Mouse (Mus musculus) forebrain, embryonic 16.5 days (tissue): ENCODE data around the gene P4ha1. TPM values are rescaled to one million over a fixed set of nuclear protein-coding genes. Genes with fewer than 3 reads are reported as not detected.
A peak's percentile ranks its signal among the peaks of the same experiment; 100 is the strongest.

Source experiments
- ATAC-seq: fragments of 200-750 bp; cut with Nextera tagmentation; 2 replicates; pipeline ENCODE4 v1.8.0; 2017; ENCODE audit warnings: mild to moderate bottlenecking, moderate library complexity
- H3K27ac ChIP-seq: fragments of 300-500 bp; sonication (generic); 2 replicates; pipeline ENCODE4 v1.5.1; 2014; ENCODE audit warnings: low read length, control low read depth
- H3K27me3 ChIP-seq: fragments of 300-500 bp; sonication (generic); replicated peaks from 2 replicates; pipeline ENCODE4 v1.6.1; 2014; ENCODE audit warnings: low read length; ENCODE audit not compliant: control insufficient read depth, insufficient read depth
- H3K36me3 ChIP-seq: fragments of 300-500 bp; sonication (generic); 2 replicates; pipeline ENCODE4 v1.6.1; 2014; ENCODE audit not compliant: control insufficient read depth, insufficient read depth
- H3K4me1 ChIP-seq: fragments of 300-500 bp; sonication (generic); replicated peaks from 2 replicates; pipeline ENCODE4 v1.6.1; 2014; ENCODE audit warnings: low read length; ENCODE audit not compliant: control insufficient read depth, insufficient read depth
- H3K4me2 ChIP-seq: fragments of 300-500 bp; sonication (generic); 2 replicates; pipeline ENCODE4 v1.6.1; 2014; ENCODE audit warnings: mild to moderate bottlenecking, low read length, control low read depth
- H3K4me3 ChIP-seq: fragments of 300-500 bp; sonication (generic); replicated peaks from 2 replicates; pipeline ENCODE4 v1.5.1; 2014; ENCODE audit warnings: mild to moderate bottlenecking, low read length, control low read depth
- H3K9ac ChIP-seq: fragments of 300-500 bp; sonication (generic); replicated peaks from 2 replicates; pipeline ENCODE4 v1.6.1; 2014; ENCODE audit warnings: low read depth, low read length, control low read depth
- H3K9me3 ChIP-seq: fragments of 300-500 bp; sonication (generic); 2 replicates; pipeline ENCODE4 v1.6.1; 2016; ENCODE audit warnings: low read length; ENCODE audit not compliant: control insufficient read depth
- WGBS: fragments of 180-500 bp; shearing (Covaris S2); extraction: QIAGEN DNeasy Blood & Tissue Kit; methylation state at CpG from one replicate; pipeline ENCODE4 v1.1.7; 2014; 5-methylcytosine and 5-hydroxymethylcytosine counted together
- polyA plus RNA-seq: library from polyadenylated mRNA; unstranded; fragments of >200 nt; fragmentation: Nextera tagmentation; extraction: Ambion mirVana; gene quantifications from 2 replicates; pipeline ENCODE4 v1.2.1, GENCODE M21; 2015

The P4ha1 gene
- polyA plus RNA-seq, 1 experiment from 2014 or later: 32.8 TPM

- H3K4me2 ChIP-seq: no peak overlapping the region
- ATAC-seq: no peak
- no peaks in the 10 kb centered on the region for H3K27me3 ChIP-seq
- whole genome bisulfite sequencing: 70% methylated on average over 6 of the region's 6 CpGs
- no peak overlapping the region for H3K4me3 ChIP-seq
- H3K36me3 ChIP-seq: no peaks in the 10 kb centered on the region
- H3K4me1 ChIP-seq: no peaks in the 10 kb centered on the region
- H3K27ac ChIP-seq: no peak overlapping the region
- H3K9me3 ChIP-seq: no peaks in the 10 kb centered on the region
- H3K9ac ChIP-seq: no peak overlapping the region
Measured at GRCm38 (mm10) chr10:59310691-59311457, 12.2 kb upstream of the P4ha1 start.

- Histone ChIP-seq H3K4me3 (no peak overlapping the region), H3K27me3 (no peaks in the 10 kb centered on the region), H3K4me1 (no peaks in the 10 kb centered on the region), H3K27ac (no peak overlapping the region), H3K4me2 (no peak overlapping the region), H3K9me3 (no peaks in the 10 kb centered on the region), H3K9ac (no peak overlapping the region), H3K36me3 (no peaks in the 10 kb centered on the region)
- WGBS: 89% methylated on average over 5 of the region's 5 CpGs
- ATAC-seq: no peak
Measured at GRCm38 (mm10) chr10:59311881-59312280, 11.2 kb upstream of the P4ha1 start.

GRCm38 (mm10) chr10:59321112-59321511 lies 2.0 kb upstream of the P4ha1 start:
- Histone ChIP-seq H3K27me3 (no peaks in the 10 kb centered on the region), H3K9ac (no peak overlapping the region), H3K36me3 (no peaks in the 10 kb centered on the region), H3K4me1 (peaks cover 17% of the 10 kb centered on the region), H3K4me2 (no peak overlapping the region), H3K9me3 (no peaks in the 10 kb centered on the region), H3K4me3 (no peak overlapping the region), H3K27ac (no peak overlapping the region)
- WGBS: 89% methylated on average over 3 of the region's 3 CpGs
- no peak for ATAC-seq

- peak overlapping the region; percentile 78 for H3K4me2 ChIP-seq
- peak overlapping the region; percentile 66 for H3K9ac ChIP-seq
- WGBS: 49% methylated on average over 4 of the region's 4 CpGs
- H3K27me3 ChIP-seq: no peaks in the 10 kb centered on the region
- H3K9me3 ChIP-seq: no peaks in the 10 kb centered on the region
- H3K4me3 ChIP-seq: peak overlapping the region; percentile 66; the same call in 1 of the 2 replicates
- peak overlapping the region; percentile 87 for H3K27ac ChIP-seq
- no peaks in the 10 kb centered on the region for H3K36me3 ChIP-seq
- ATAC-seq: no peak
- H3K4me1 ChIP-seq: peaks cover 18% of the 10 kb centered on the region
Measured at GRCm38 (mm10) chr10:59322271-59322670, 825 bp upstream of the P4ha1 start.

GRCm38 (mm10) chr10:59323488-59324161 lies 529 bp downstream of the P4ha1 start:
- Histone ChIP-seq H3K36me3 (no peaks in the 10 kb centered on the region), H3K9ac (peak overlapping the region; percentile 98), H3K9me3 (no peaks in the 10 kb centered on the region), H3K27me3 (no peaks in the 10 kb centered on the region), H3K4me3 (peak overlapping the region; percentile 66), H3K4me2 (peak overlapping the region; percentile 97), H3K27ac (peak overlapping the region; percentile 93), H3K4me1 (peaks cover 19% of the 10 kb centered on the region)
- under 1% methylated on average over 45 of the region's 49 CpGs for WGBS
- ATAC-seq: peak; percentile 73

GRCm38 (mm10) chr10:59324311-59325165 lies 1.4 kb downstream of the P4ha1 start:
- ATAC-seq: no peak
- H3K9me3 ChIP-seq: no peaks in the 10 kb centered on the region
- H3K27me3 ChIP-seq: no peaks in the 10 kb centered on the region
- peak overlapping the region; percentile 97 for H3K4me2 ChIP-seq
- H3K4me3 ChIP-seq: peak overlapping the region; percentile 66
- peak overlapping the region; percentile 98 for H3K9ac ChIP-seq
- H3K4me1 ChIP-seq: peaks cover 19% of the 10 kb centered on the region
- WGBS: 15% methylated on average over 15 of the region's 15 CpGs
- peak overlapping the region; percentile 93 for H3K27ac ChIP-seq
- no peaks in the 10 kb centered on the region for H3K36me3 ChIP-seq

- H3K27me3 ChIP-seq: no peaks in the 10 kb centered on the region
- ATAC-seq: no peak
- H3K9me3 ChIP-seq: no peaks in the 10 kb centered on the region
- H3K9ac ChIP-seq: no peak overlapping the region
- H3K4me2 ChIP-seq: no peak overlapping the region
- peaks cover 19% of the 10 kb centered on the region for H3K4me1 ChIP-seq
- no peak overlapping the region for H3K27ac ChIP-seq
- 36% methylated on average over 8 of the region's 8 CpGs for WGBS
- H3K36me3 ChIP-seq: no peaks in the 10 kb centered on the region
- H3K4me3 ChIP-seq: no peak overlapping the region
Measured at GRCm38 (mm10) chr10:59326612-59327315, 3.7 kb downstream of the P4ha1 start.

GRCm38 (mm10) chr10:59327316-59327710 lies 4.2 kb downstream of the P4ha1 start:
- H3K9ac ChIP-seq: no peak overlapping the region
- no peak overlapping the region for H3K4me3 ChIP-seq
- ATAC-seq: no peak
- no peaks in the 10 kb centered on the region for H3K27me3 ChIP-seq
- no peak overlapping the region for H3K4me2 ChIP-seq
- no peaks in the 10 kb centered on the region for H3K36me3 ChIP-seq
- no peak overlapping the region for H3K27ac ChIP-seq
- no peaks in the 10 kb centered on the region for H3K9me3 ChIP-seq
- H3K4me1 ChIP-seq: peaks cover 18% of the 10 kb centered on the region
- 57% methylated on average over 3 of the region's 3 CpGs for WGBS
